Mouse (Mus musculus) heart, embryonic 15.5 days (tissue): ENCODE measurements around the gene Ado. TPM values are rescaled to one million over a fixed set of nuclear protein-coding genes. Genes with fewer than 3 reads are reported as not detected.

Source experiments
- ATAC-seq: fragments of 200-750 bp; cut with Nextera tagmentation; replicated peaks from 2 replicates; pipeline ENCODE4 v1.8.0; 2017; ENCODE audit warnings: low read depth, moderate TSS enrichment; ENCODE audit not compliant: insufficient number of reproducible peaks, insufficient read depth, low FRiP score
- H3K27ac ChIP-seq: fragments of 300-500 bp; sonication (generic); 2 replicates; pipeline ENCODE4 v1.5.1; 2015; ENCODE audit warnings: mild to moderate bottlenecking, inconsistent platforms
- H3K27me3 ChIP-seq: fragments of 300-500 bp; sonication (generic); 2 replicates; pipeline ENCODE4 v1.6.1; 2015; ENCODE audit warnings: inconsistent platforms
- H3K36me3 ChIP-seq: fragments of 300-500 bp; sonication (generic); 2 replicates; pipeline ENCODE4 v1.6.1; 2015; ENCODE audit warnings: mild to moderate bottlenecking, inconsistent platforms
- H3K4me1 ChIP-seq: fragments of 300-500 bp; sonication (generic); replicated peaks from 2 replicates; pipeline ENCODE4 v1.6.1; 2015; ENCODE audit warnings: inconsistent platforms
- H3K4me2 ChIP-seq: fragments of 300-500 bp; sonication (generic); 2 replicates; pipeline ENCODE4 v1.6.1; 2015; ENCODE audit warnings: inconsistent platforms, mild to moderate bottlenecking, moderate library complexity
- H3K4me3 ChIP-seq: fragments of 300-500 bp; sonication (generic); 2 replicates; pipeline ENCODE4 v1.5.1; 2015; ENCODE audit warnings: mild to moderate bottlenecking, inconsistent platforms
- H3K9ac ChIP-seq: fragments of 300-500 bp; sonication (generic); 2 replicates; pipeline ENCODE4 v1.6.1; 2015; ENCODE audit warnings: mild to moderate bottlenecking, inconsistent platforms
- H3K9me3 ChIP-seq: fragments of 300-500 bp; sonication (generic); replicated peaks from 2 replicates; pipeline ENCODE4 v1.6.1; 2016; ENCODE audit warnings: inconsistent platforms
- WGBS: fragments of 180-500 bp; shearing (Covaris S2); methylation state at CpG from one replicate; pipeline ENCODE4 v1.1.7; 2015; ENCODE audit warnings: mixed read lengths; 5-methylcytosine and 5-hydroxymethylcytosine counted together
- polyA plus RNA-seq: library from polyadenylated mRNA; unstranded; fragments of >200 nt; fragmentation: Nextera tagmentation; extraction: Ambion mirVana; gene quantifications from 2 replicates; pipeline ENCODE4 v1.2.1, GENCODE M21; 2015

Gene Ado
- polyA plus RNA-seq, 1 experiment from 2014 or later, result 42.1 TPM

DNA sequence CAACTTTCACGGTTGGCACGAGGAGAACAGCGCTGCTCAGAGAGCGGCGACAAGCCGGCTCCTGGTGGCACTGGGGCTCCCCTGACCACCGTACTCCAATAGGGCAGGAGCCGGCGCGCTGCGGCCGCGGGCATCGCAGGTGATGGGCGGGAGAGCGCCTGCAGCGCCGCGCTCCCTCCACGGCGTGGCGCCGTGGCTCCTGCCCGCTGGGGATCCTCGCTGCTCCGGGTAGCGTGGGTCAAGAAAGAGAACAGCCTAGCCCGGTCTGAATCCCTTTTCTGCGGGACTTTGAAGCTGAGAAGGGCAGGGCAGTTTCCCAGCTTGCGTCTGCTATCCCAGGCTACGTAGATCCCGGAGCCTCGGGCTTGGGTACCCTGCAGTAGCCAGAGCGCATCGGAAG, 12.8 kb downstream of the Ado start:
- Histone ChIP-seq H3K36me3 (no peaks in the 10 kb centered on the region), H3K4me2 (peak overlapping the region; percentile 99), H3K27me3 (peaks cover 73% of the 10 kb centered on the region), H3K4me1 (peaks cover 48% of the 10 kb centered on the region), H3K9ac (peak overlapping the region; percentile 65; the same call in 1 of the 2 replicates), H3K4me3 (peak overlapping the region; percentile 75), H3K27ac (no peak overlapping the region), H3K9me3 (no peaks in the 10 kb centered on the region)
- under 1% methylated on average over 35 of the region's 35 CpGs for WGBS
- ATAC-seq, result peak; percentile 40; the same call in 1 of the 2 replicates

DNA sequence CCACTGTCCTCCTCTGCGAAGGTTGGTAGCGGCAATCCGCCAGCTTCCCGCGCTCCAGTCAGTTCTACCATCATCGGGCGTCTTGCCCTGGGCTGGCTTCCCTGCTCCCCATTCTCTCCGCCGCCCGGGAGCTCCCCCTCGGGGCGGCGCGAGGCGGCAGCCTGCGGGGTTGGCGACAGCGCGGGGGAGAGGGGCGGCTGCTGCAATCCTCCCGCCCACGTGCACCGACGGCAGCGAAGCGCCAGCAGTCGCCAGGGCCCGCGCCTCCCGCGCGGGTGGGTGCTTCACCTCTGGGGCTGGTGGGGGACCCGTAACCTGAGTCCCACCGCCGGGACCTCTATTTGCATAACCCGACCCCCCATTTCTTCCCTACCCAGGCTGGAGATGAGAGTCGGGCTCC, 13.5 kb downstream of the Ado start, which contains the start of gene Egr2:
Gene Egr2, plus strand, starts transcription at position 220 of the 400 bp plus-strand sequence.
- Histone ChIP-seq H3K4me1 (peaks cover 41% of the 10 kb centered on the region), H3K9ac (peak within 1 kb of the TSS; percentile 65; the same call in 1 of the 2 replicates), H3K4me3 (peak within 1 kb of the TSS; percentile 75), H3K9me3 (no peaks in the 10 kb centered on the region), H3K36me3 (no peaks in the 10 kb centered on the region), H3K4me2 (peak within 1 kb of the TSS; percentile 99), H3K27me3 (peaks cover 73% of the 10 kb centered on the region), H3K27ac (no peak within 1 kb of the TSS)
- WGBS, result under 1% methylated on average over 36 of the region's 37 CpGs
- no peak for ATAC-seq

GRCm38 (mm10) chr10:67529769-67530168, 19.0 kb downstream of the Ado start:
- Histone ChIP-seq H3K27ac (no peak overlapping the region), H3K36me3 (no peaks in the 10 kb centered on the region), H3K27me3 (peaks cover 42% of the 10 kb centered on the region), H3K9me3 (no peaks in the 10 kb centered on the region), H3K4me2 (no peak overlapping the region), H3K9ac (no peak overlapping the region), H3K4me3 (no peak overlapping the region), H3K4me1 (peaks cover under 1% of the 10 kb centered on the region)
- no peak for ATAC-seq
- 68% methylated on average over 4 of the region's 4 CpGs for WGBS

- Histone ChIP-seq H3K36me3 (no peaks in the 10 kb centered on the region), H3K4me3 (no peak overlapping the region), H3K9me3 (no peaks in the 10 kb centered on the region), H3K4me2 (no peak overlapping the region), H3K9ac (no peak overlapping the region), H3K4me1 (no peaks in the 10 kb centered on the region), H3K27ac (no peak overlapping the region), H3K27me3 (peaks cover 12% of the 10 kb centered on the region)
- no peak for ATAC-seq
- 77% methylated on average over 9 of the region's 9 CpGs for WGBS
Observed at GRCm38 (mm10) chr10:67526435-67526834, 22.3 kb downstream of the Ado start.

DNA sequence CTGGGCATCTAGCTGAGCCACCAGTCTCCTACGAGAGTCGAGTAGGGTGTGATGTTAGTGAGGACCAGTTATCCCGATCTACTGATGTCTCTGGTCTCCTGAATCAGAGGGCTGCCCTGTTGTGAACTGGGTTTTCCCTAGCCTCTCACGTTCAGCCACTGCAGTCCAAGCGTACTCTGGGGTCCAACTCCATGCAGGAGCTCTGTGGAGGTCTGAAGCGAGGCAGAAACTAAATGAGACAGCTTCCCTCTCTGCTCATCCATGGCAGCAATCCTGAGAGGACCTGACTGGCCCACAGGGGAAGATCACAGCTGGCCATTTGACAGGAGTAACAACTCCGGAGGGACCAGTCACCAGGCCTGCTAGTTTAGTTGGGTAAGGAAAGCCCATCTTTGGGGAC, 24.1 kb downstream of the Ado start:
- no peaks in the 10 kb centered on the region for H3K4me1 ChIP-seq
- no peaks in the 10 kb centered on the region for H3K9me3 ChIP-seq
- no peak overlapping the region for H3K9ac ChIP-seq
- no peaks in the 10 kb centered on the region for H3K36me3 ChIP-seq
- H3K27me3 ChIP-seq, result no peaks in the 10 kb centered on the region
- no peak for ATAC-seq
- WGBS, result 71% methylated on average over 7 of the region's 7 CpGs
- H3K27ac ChIP-seq, result no peak overlapping the region
- H3K4me3 ChIP-seq, result no peak overlapping the region
- H3K4me2 ChIP-seq, result no peak overlapping the region

GRCm38 (mm10) chr10:67524130-67524529, 24.6 kb downstream of the Ado start:
- no peak overlapping the region for H3K9ac ChIP-seq
- ATAC-seq, result no peak
- H3K27me3 ChIP-seq, result no peaks in the 10 kb centered on the region
- no peaks in the 10 kb centered on the region for H3K4me1 ChIP-seq
- 65% methylated on average over 3 of the region's 3 CpGs for WGBS
- no peaks in the 10 kb centered on the region for H3K9me3 ChIP-seq
- no peak overlapping the region for H3K27ac ChIP-seq
- H3K4me3 ChIP-seq, result no peak overlapping the region
- no peak overlapping the region for H3K4me2 ChIP-seq
- H3K36me3 ChIP-seq, result no peaks in the 10 kb centered on the region

- no peak overlapping the region for H3K9ac ChIP-seq
- WGBS, result 80% methylated on average over 3 of the region's 3 CpGs
- H3K27me3 ChIP-seq, result no peaks in the 10 kb centered on the region
- no peaks in the 10 kb centered on the region for H3K9me3 ChIP-seq
- no peak for ATAC-seq
- H3K4me2 ChIP-seq, result no peak overlapping the region
- H3K27ac ChIP-seq, result no peak overlapping the region
- no peaks in the 10 kb centered on the region for H3K36me3 ChIP-seq
- H3K4me1 ChIP-seq, result no peaks in the 10 kb centered on the region
- H3K4me3 ChIP-seq, result no peak overlapping the region
Observed at GRCm38 (mm10) chr10:67518733-67519132, 30.0 kb downstream of the Ado start.

GRCm38 (mm10) chr10:67512871-67513270, 35.9 kb downstream of the Ado start:
- H3K9ac ChIP-seq, result no peak overlapping the region
- no peak overlapping the region for H3K4me3 ChIP-seq
- 55% methylated on average over 7 of the region's 7 CpGs for WGBS
- no peak for ATAC-seq
- no peak overlapping the region for H3K27ac ChIP-seq
- no peaks in the 10 kb centered on the region for H3K9me3 ChIP-seq
- H3K27me3 ChIP-seq, result no peaks in the 10 kb centered on the region
- H3K4me1 ChIP-seq, result 0 out of 2 replicates have a peak, but pooled peaks cover 5% of the 10 kb centered on the region
- H3K36me3 ChIP-seq, result no peaks in the 10 kb centered on the region
- no peak overlapping the region for H3K4me2 ChIP-seq

GRCm38 (mm10) chr10:67512211-67512610, 36.5 kb downstream of the Ado start:
- ATAC-seq, result no peak
- H3K4me1 ChIP-seq, result 0 out of 2 replicates have a peak, but pooled peaks cover 5% of the 10 kb centered on the region
- WGBS, result 61% methylated on average over 8 of the region's 8 CpGs
- no peaks in the 10 kb centered on the region for H3K36me3 ChIP-seq
- no peak overlapping the region for H3K9ac ChIP-seq
- H3K9me3 ChIP-seq, result no peaks in the 10 kb centered on the region
- H3K4me3 ChIP-seq, result no peak overlapping the region
- H3K27ac ChIP-seq, result no peak overlapping the region
- no peak overlapping the region for H3K4me2 ChIP-seq
- H3K27me3 ChIP-seq, result no peaks in the 10 kb centered on the region

DNA sequence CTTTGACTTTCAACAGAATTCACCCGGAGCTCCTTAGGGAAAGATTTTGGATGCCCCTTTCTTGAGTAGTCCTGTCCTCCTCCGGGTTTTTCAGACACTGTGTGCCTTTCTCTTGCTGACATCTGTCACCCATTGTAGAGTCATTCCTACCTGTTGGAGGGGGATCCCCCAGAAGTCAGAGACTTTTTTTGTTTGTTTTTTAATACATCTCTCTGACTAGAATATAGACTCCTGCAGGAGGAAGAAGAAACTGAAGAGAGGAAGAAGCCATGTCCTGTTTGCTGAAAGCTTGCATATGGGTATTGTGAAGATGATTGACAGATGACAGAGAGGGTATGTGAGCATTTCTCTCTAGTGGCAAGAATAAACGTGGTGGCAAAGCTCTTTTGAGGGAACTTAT, 43.5 kb downstream of the Ado start:
- Histone ChIP-seq H3K9me3 (no peaks in the 10 kb centered on the region), H3K4me1 (no peaks in the 10 kb centered on the region), H3K4me2 (no peak overlapping the region), H3K36me3 (no peaks in the 10 kb centered on the region), H3K27me3 (no peaks in the 10 kb centered on the region), H3K9ac (no peak overlapping the region), H3K4me3 (no peak overlapping the region), H3K27ac (no peak overlapping the region)
- ATAC-seq, result no peak
- WGBS, result 59% methylated on average over 3 of the region's 3 CpGs

DNA sequence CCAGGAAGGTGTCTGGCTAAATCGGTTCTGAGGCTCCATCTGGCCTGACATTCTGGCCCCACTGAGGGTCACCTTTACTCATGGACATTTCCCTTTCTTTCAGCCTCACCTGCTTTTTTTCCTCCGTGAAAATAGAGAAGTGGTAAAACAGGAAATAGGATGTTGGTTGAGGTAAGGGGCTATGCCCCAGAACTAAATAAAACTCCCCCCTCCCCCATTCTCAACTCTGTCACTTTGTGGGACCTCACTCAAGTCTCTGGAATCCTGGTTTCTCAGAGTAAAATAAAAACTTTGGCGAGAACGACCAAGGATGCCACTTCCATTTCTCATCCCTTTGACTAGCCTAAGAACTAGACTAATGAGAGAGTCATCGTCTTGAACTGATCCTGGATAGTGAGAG, 44.7 kb downstream of the Ado start:
- Histone ChIP-seq H3K27ac (no peak overlapping the region; the same call in 1 of the 2 replicates), H3K4me3 (no peak overlapping the region), H3K9ac (no peak overlapping the region), H3K4me2 (no peak overlapping the region), H3K27me3 (no peaks in the 10 kb centered on the region), H3K36me3 (no peaks in the 10 kb centered on the region), H3K9me3 (no peaks in the 10 kb centered on the region), H3K4me1 (no peaks in the 10 kb centered on the region)
- 47% methylated on average over 5 of the region's 5 CpGs for WGBS
- no peak for ATAC-seq

- Histone ChIP-seq H3K9ac (no peak overlapping the region), H3K36me3 (no peaks in the 10 kb centered on the region), H3K4me3 (no peak overlapping the region), H3K27ac (no peak overlapping the region; the same call in 1 of the 2 replicates), H3K9me3 (no peaks in the 10 kb centered on the region), H3K4me2 (no peak overlapping the region), H3K4me1 (no peaks in the 10 kb centered on the region), H3K27me3 (no peaks in the 10 kb centered on the region)
- ATAC-seq, result no peak
- WGBS, result 51% methylated on average over 15 of the region's 15 CpGs
Observed at GRCm38 (mm10) chr10:67503320-67503995, 45.3 kb downstream of the Ado start.
